Mouse (Mus musculus): ENCODE measurements around the gene Kcnj5. TPM values are rescaled to one million over a fixed set of nuclear protein-coding genes. Genes with fewer than 3 reads are reported as not detected.
A peak's percentile ranks its signal among the peaks of the same experiment; 100 is the strongest.

Gene Kcnj5
- 0.80 and 1.3 TPM in 2 replicates for polyA plus RNA-seq (2015; fragmentation: Nextera tagmentation; extraction: Ambion mirVana)

- H3K9me3 ChIP-seq = no peaks in the 10 kb centered on the region
- no peaks in the 10 kb centered on the region for H3K36me3 ChIP-seq (replicated peaks)
- ATAC-seq (replicated peaks) = peak; percentile 18; the same call in 1 of the 2 replicates
- peak within 1 kb of the TSS; percentile 82 for H3K4me2 ChIP-seq
- WGBS = 2% methylated on average over 20 of the region's 20 CpGs
- H3K4me1 ChIP-seq = peaks cover 19% of the 10 kb centered on the region
- peaks cover 30% of the 10 kb centered on the region for H3K27me3 ChIP-seq (replicated peaks)
- H3K27ac ChIP-seq = no peak within 1 kb of the TSS
- peak within 1 kb of the TSS; percentile 33 for H3K9ac ChIP-seq
- H3K4me3 ChIP-seq = peak within 1 kb of the TSS; percentile 40
These were observed at the start of gene Kcnj5 for GRCm38 (mm10) chr9:32344051-32344450. TSS of gene Kcnj5 (minus strand) at chr9:32344350.

- Histone ChIP-seq H3K9ac (no peak overlapping the region), H3K4me3 (no peak overlapping the region), H3K4me1 (no peaks in the 10 kb centered on the region), H3K4me2 (no peak overlapping the region), H3K27me3 (replicated peaks) (no peaks in the 10 kb centered on the region), H3K9me3 (no peaks in the 10 kb centered on the region), H3K36me3 (replicated peaks) (no peaks in the 10 kb centered on the region), H3K27ac (no peak overlapping the region)
- ATAC-seq (replicated peaks) = no peak
- 82% methylated on average over 6 of the region's 6 CpGs for WGBS
These were observed 48.6 kb upstream of the Kcnj5 start for GRCm38 (mm10) chr9:32392716-32393115.

- H3K27ac ChIP-seq = no peak overlapping the region
- H3K9ac ChIP-seq = no peak overlapping the region
- 88% methylated on average over 9 of the region's 9 CpGs for WGBS
- no peaks in the 10 kb centered on the region for H3K9me3 ChIP-seq
- no peak overlapping the region for H3K4me3 ChIP-seq
- no peaks in the 10 kb centered on the region for H3K27me3 ChIP-seq (replicated peaks)
- ATAC-seq (replicated peaks) = no peak
- H3K4me1 ChIP-seq = no peaks in the 10 kb centered on the region
- no peaks in the 10 kb centered on the region for H3K36me3 ChIP-seq (replicated peaks)
- H3K4me2 ChIP-seq = no peak overlapping the region
These were observed 47.6 kb upstream of the Kcnj5 start for GRCm38 (mm10) chr9:32391701-32392100.

GRCm38 (mm10) chr9:32391092-32391491, 46.9 kb upstream of the Kcnj5 start:
- ATAC-seq (replicated peaks) = no peak
- H3K4me2 ChIP-seq = no peak overlapping the region

GRCm38 (mm10) chr9:32388120-32388519, 44.0 kb upstream of the Kcnj5 start:
- ATAC-seq (replicated peaks) = no peak
- 90% methylated on average over 1 of the region's 1 CpGs for WGBS

More at GRCm38 (mm10) chr9:32391092-32391491, 46.9 kb upstream of the Kcnj5 start:
- H3K27ac ChIP-seq = no peak overlapping the region
- H3K36me3 ChIP-seq (replicated peaks) = no peaks in the 10 kb centered on the region
- 82% methylated on average over 5 of the region's 5 CpGs for WGBS
- H3K9ac ChIP-seq = no peak overlapping the region
- H3K27me3 ChIP-seq (replicated peaks) = no peaks in the 10 kb centered on the region
- no peaks in the 10 kb centered on the region for H3K4me1 ChIP-seq
- H3K4me3 ChIP-seq = no peak overlapping the region
- H3K9me3 ChIP-seq = no peaks in the 10 kb centered on the region

GRCm38 (mm10) chr9:32384906-32385305, 40.8 kb upstream of the Kcnj5 start:
- 88% methylated on average over 4 of the region's 4 CpGs for WGBS
- Histone ChIP-seq H3K9ac (no peak overlapping the region), H3K4me2 (no peak overlapping the region), H3K4me1 (no peaks in the 10 kb centered on the region), H3K27me3 (replicated peaks) (no peaks in the 10 kb centered on the region), H3K36me3 (replicated peaks) (no peaks in the 10 kb centered on the region), H3K27ac (no peak overlapping the region), H3K9me3 (no peaks in the 10 kb centered on the region), H3K4me3 (no peak overlapping the region)
- no peak for ATAC-seq (replicated peaks)

More at GRCm38 (mm10) chr9:32388120-32388519, 44.0 kb upstream of the Kcnj5 start:
- no peaks in the 10 kb centered on the region for H3K36me3 ChIP-seq (replicated peaks)
- no peak overlapping the region for H3K9ac ChIP-seq
- H3K9me3 ChIP-seq = no peaks in the 10 kb centered on the region
- no peak overlapping the region for H3K4me3 ChIP-seq
- H3K27ac ChIP-seq = no peak overlapping the region
- H3K4me2 ChIP-seq = no peak overlapping the region
- H3K4me1 ChIP-seq = no peaks in the 10 kb centered on the region
- no peaks in the 10 kb centered on the region for H3K27me3 ChIP-seq (replicated peaks)

- Histone ChIP-seq H3K4me3 (no peak overlapping the region), H3K4me1 (no peaks in the 10 kb centered on the region), H3K4me2 (no peak overlapping the region), H3K9me3 (no peaks in the 10 kb centered on the region), H3K9ac (no peak overlapping the region), H3K27me3 (replicated peaks) (no peaks in the 10 kb centered on the region), H3K36me3 (replicated peaks) (no peaks in the 10 kb centered on the region), H3K27ac (no peak overlapping the region)
- 93% methylated on average over 5 of the region's 5 CpGs for WGBS
- ATAC-seq (replicated peaks) = no peak
These were observed 32.9 kb upstream of the Kcnj5 start for GRCm38 (mm10) chr9:32376863-32377590.

GRCm38 (mm10) chr9:32376031-32376430, 31.9 kb upstream of the Kcnj5 start:
- 86% methylated on average over 7 of the region's 7 CpGs for WGBS
- H3K27me3 ChIP-seq (replicated peaks) = no peaks in the 10 kb centered on the region
- no peak for ATAC-seq (replicated peaks)
- H3K4me1 ChIP-seq = no peaks in the 10 kb centered on the region
- H3K4me2 ChIP-seq = no peak overlapping the region
- H3K4me3 ChIP-seq = no peak overlapping the region
- no peaks in the 10 kb centered on the region for H3K36me3 ChIP-seq (replicated peaks)
- H3K27ac ChIP-seq = no peak overlapping the region
- H3K9me3 ChIP-seq = no peaks in the 10 kb centered on the region
- no peak overlapping the region for H3K9ac ChIP-seq

- Histone ChIP-seq H3K4me1 (peaks cover 8% of the 10 kb centered on the region), H3K27me3 (replicated peaks) (no peaks in the 10 kb centered on the region), H3K4me3 (no peak overlapping the region), H3K9ac (no peak overlapping the region), H3K36me3 (replicated peaks) (no peaks in the 10 kb centered on the region), H3K27ac (no peak overlapping the region), H3K4me2 (no peak overlapping the region), H3K9me3 (no peaks in the 10 kb centered on the region)
- WGBS = 90% methylated on average over 6 of the region's 6 CpGs
- no peak for ATAC-seq (replicated peaks)
These were observed 29.5 kb upstream of the Kcnj5 start for GRCm38 (mm10) chr9:32373656-32374055.

GRCm38 (mm10) chr9:32372202-32372601, 28.1 kb upstream of the Kcnj5 start, which contains the start of gene Kcnj1:
TSS of gene Kcnj1 (plus strand) at chr9:32372493.
- no peaks in the 10 kb centered on the region for H3K27me3 ChIP-seq (replicated peaks)
- no peak for ATAC-seq (replicated peaks)
- 89% methylated on average over 6 of the region's 6 CpGs for WGBS

GRCm38 (mm10) chr9:32369388-32369787, 25.2 kb upstream of the Kcnj5 start:
- no peaks in the 10 kb centered on the region for H3K27me3 ChIP-seq (replicated peaks)
- no peak; the same call in 1 of the 2 replicates for ATAC-seq (replicated peaks)
- 34% methylated on average over 6 of the region's 6 CpGs for WGBS

More at GRCm38 (mm10) chr9:32372202-32372601, 28.1 kb upstream of the Kcnj5 start, which contains the start of gene Kcnj1:
- H3K4me2 ChIP-seq = no peak within 1 kb of the TSS
- H3K36me3 ChIP-seq (replicated peaks) = no peaks in the 10 kb centered on the region
- no peak within 1 kb of the TSS for H3K9ac ChIP-seq
- no peak within 1 kb of the TSS for H3K4me3 ChIP-seq
- H3K9me3 ChIP-seq = no peaks in the 10 kb centered on the region
- no peak within 1 kb of the TSS for H3K27ac ChIP-seq
- peaks cover 9% of the 10 kb centered on the region for H3K4me1 ChIP-seq

GRCm38 (mm10) chr9:32368812-32369211, 24.7 kb upstream of the Kcnj5 start:
- H3K4me3 ChIP-seq = no peak overlapping the region
- peaks cover 9% of the 10 kb centered on the region for H3K4me1 ChIP-seq
- no peaks in the 10 kb centered on the region for H3K36me3 ChIP-seq (replicated peaks)
- H3K27me3 ChIP-seq (replicated peaks) = no peaks in the 10 kb centered on the region
- H3K27ac ChIP-seq = no peak overlapping the region
- WGBS = 42% methylated on average over 2 of the region's 2 CpGs
- H3K9ac ChIP-seq = no peak overlapping the region
- ATAC-seq (replicated peaks) = no peak
- H3K4me2 ChIP-seq = no peak overlapping the region
- H3K9me3 ChIP-seq = no peaks in the 10 kb centered on the region

More at GRCm38 (mm10) chr9:32369388-32369787, 25.2 kb upstream of the Kcnj5 start:
- Histone ChIP-seq H3K36me3 (replicated peaks) (no peaks in the 10 kb centered on the region), H3K4me1 (peaks cover 9% of the 10 kb centered on the region), H3K9ac (no peak overlapping the region), H3K9me3 (no peaks in the 10 kb centered on the region), H3K4me3 (no peak overlapping the region), H3K4me2 (no peak overlapping the region), H3K27ac (no peak overlapping the region)

- WGBS = 90% methylated on average over 1 of the region's 1 CpGs
These were observed 16.6 kb upstream of the Kcnj5 start for GRCm38 (mm10) chr9:32360770-32361169.

More at GRCm38 (mm10) chr9:32360770-32361169, 16.6 kb upstream of the Kcnj5 start:
- ATAC-seq (replicated peaks) = no peak
- H3K9me3 ChIP-seq = no peaks in the 10 kb centered on the region
- H3K9ac ChIP-seq = no peak overlapping the region
- no peak overlapping the region for H3K4me3 ChIP-seq
- H3K4me1 ChIP-seq = no peaks in the 10 kb centered on the region
- no peaks in the 10 kb centered on the region for H3K36me3 ChIP-seq (replicated peaks)
- H3K4me2 ChIP-seq = no peak overlapping the region
- H3K27me3 ChIP-seq (replicated peaks) = no peaks in the 10 kb centered on the region
- no peak overlapping the region for H3K27ac ChIP-seq
